Mouse (Mus musculus): ENCODE results near the gene Dpm3. TPM values are rescaled to one million over a fixed set of nuclear protein-coding genes. Genes with fewer than 3 reads are reported as not detected.
"Not testable (repeated sequence)": the region's sequence is repeated elsewhere in the genome, so short reads cannot be mapped to it uniquely, and the experiment has no call there.

Dpm3 gene
- polyA plus RNA-seq, 1 experiment, result 222 TPM

- peak within 1 kb of the TSS; percentile 52 for H3ac ChIP-seq (ENCODE audit: control insufficient read depth, insufficient read length)
- peaks cover 12% of the 10 kb centered on the region for H3K79me2 ChIP-seq (ENCODE audit: control insufficient read depth, insufficient read depth)
- peak within 1 kb of the TSS; percentile 88 for H3K4me2 ChIP-seq (ENCODE audit: low read depth)
- TF ChIP-seq E2F4 (IDR thresholded peaks at IDR 0.05; ENCODE audit: insufficient read depth) (no peak), SRF (IDR thresholded peaks at IDR 0.05; ENCODE audit: control insufficient read depth, insufficient read length, low read depth) (no peak), MYOD1 (IDR thresholded peaks at IDR 0.05; ENCODE audit: control insufficient read depth in 1 of 3, insufficient read length in 2 of 3, low read depth in 2 of 3) (no peak), MYOG (IDR thresholded peaks at IDR 0.05; ENCODE audit: control insufficient read depth in 1 of 3, insufficient read depth in 1 of 3, insufficient read length in 2 of 3, low read depth in 2 of 3) (no peak), POLR2A (IDR thresholded peaks at IDR 0.05; ENCODE audit: insufficient read length, low read depth) (no peak), CEBPB (IDR thresholded peaks at IDR 0.05; ENCODE audit: insufficient read depth, poor library complexity, severe bottlenecking) (no peak), REST (IDR thresholded peaks at IDR 0.05; ENCODE audit: insufficient read depth, insufficient read length) (no peak), TCF12 (IDR thresholded peaks at IDR 0.05; ENCODE audit: insufficient read depth, poor library complexity, severe bottlenecking) (no peak), MAX (IDR thresholded peaks at IDR 0.05; ENCODE audit: low read depth) (no peak)
- H3K36me3 ChIP-seq (ENCODE audit: control insufficient read depth, insufficient read depth), result peaks cover 3% of the 10 kb centered on the region
- H3K4me3 ChIP-seq, result peak within 1 kb of the TSS; percentile 50
- H3K27me3 ChIP-seq (ENCODE audit: control insufficient read depth, insufficient read depth, insufficient read length), result no peaks in the 10 kb centered on the region
Observed at GRCm38 (mm10) chr3:89214681-89215411, 44.3 kb upstream of the Dpm3 start, which contains the start of gene Thbs3. Thbs3 (plus strand) TSS chr3:89215180.

DNA sequence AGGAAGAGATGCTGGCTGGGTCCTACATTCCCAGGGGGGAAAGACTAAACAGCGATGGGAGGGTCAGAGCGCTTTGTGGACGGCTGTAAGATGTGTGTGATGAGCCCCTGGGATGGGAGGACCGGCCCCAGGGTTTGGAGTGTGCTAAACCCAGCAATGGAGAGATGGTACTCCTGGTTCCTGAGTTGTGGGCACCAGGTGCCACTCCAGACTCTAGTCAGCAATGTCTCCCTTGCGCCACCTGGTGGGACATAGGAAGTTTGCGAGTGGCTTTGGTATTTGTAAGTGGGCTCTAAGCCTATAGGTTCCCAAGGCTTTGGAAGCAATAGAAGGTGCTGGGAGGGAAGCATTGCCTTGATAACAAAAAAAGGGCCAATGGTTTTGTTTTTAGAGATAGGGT is 43.3 kb upstream of the Dpm3 start:
- Histone ChIP-seq H3K27me3 (ENCODE audit: control insufficient read depth, insufficient read depth, insufficient read length) (no peaks in the 10 kb centered on the region), H3K79me2 (ENCODE audit: control insufficient read depth, insufficient read depth) (peaks cover 12% of the 10 kb centered on the region), H3K4me2 (ENCODE audit: low read depth) (peak overlapping the region; percentile 79), H3K4me3 (peak overlapping the region; percentile 50), H3ac (ENCODE audit: control insufficient read depth, insufficient read length) (no peak overlapping the region), H3K36me3 (ENCODE audit: control insufficient read depth, insufficient read depth) (no peaks in the 10 kb centered on the region)
- no peak for TF ChIP-seq SRF (IDR thresholded peaks at IDR 0.05; ENCODE audit: control insufficient read depth, insufficient read length, low read depth)
- TF ChIP-seq MYOD1 (IDR thresholded peaks at IDR 0.05; ENCODE audit: control insufficient read depth in 1 of 3, insufficient read length in 2 of 3, low read depth in 2 of 3), result peak in 1 of 3 experiments; percentile 15
- no peak for TF ChIP-seq TCF3 (IDR thresholded peaks at IDR 0.05; ENCODE audit: insufficient read length, low read depth)

DNA sequence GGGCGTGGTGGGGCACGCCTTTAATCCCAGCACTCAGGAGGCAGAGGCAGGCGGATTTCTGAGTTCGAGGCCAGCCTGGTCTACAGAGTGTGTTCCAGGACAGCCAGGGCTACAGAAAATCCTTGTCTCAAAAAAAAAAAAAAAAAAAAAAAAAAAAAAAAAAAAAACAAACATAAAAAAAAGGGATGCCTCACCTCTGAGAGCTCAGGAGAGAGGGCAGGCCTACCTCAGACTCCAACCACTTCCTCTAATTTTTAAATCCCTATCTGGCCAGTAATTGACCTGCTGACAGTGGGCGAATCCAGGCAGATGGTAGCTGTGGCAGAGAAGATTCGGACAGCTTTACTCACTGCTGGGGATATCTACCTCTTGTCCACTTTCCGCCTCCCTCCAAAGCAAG is 42.8 kb upstream of the Dpm3 start:
- not testable (repeated sequence) for H3K27me3 ChIP-seq (ENCODE audit: control insufficient read depth, insufficient read depth, insufficient read length); H3ac ChIP-seq (ENCODE audit: control insufficient read depth, insufficient read length); H3K36me3 ChIP-seq (ENCODE audit: control insufficient read depth, insufficient read depth); H3K4me3 ChIP-seq; H3K4me2 ChIP-seq (ENCODE audit: low read depth)
- H3K79me2 ChIP-seq (ENCODE audit: control insufficient read depth, insufficient read depth), result peaks cover 12% of the 10 kb centered on the region

- Histone ChIP-seq H3ac (ENCODE audit: control insufficient read depth, insufficient read length) (no peak overlapping the region), H3K4me3 (no peak overlapping the region), H3K79me2 (ENCODE audit: control insufficient read depth, insufficient read depth) (peaks cover 2% of the 10 kb centered on the region), H3K4me2 (ENCODE audit: low read depth) (no peak overlapping the region), H3K36me3 (ENCODE audit: control insufficient read depth, insufficient read depth) (no peaks in the 10 kb centered on the region), H3K27me3 (ENCODE audit: control insufficient read depth, insufficient read depth, insufficient read length) (no peaks in the 10 kb centered on the region)
- TF ChIP-seq POLR2AphosphoS2 (IDR thresholded peaks at IDR 0.05; ENCODE audit: insufficient read length, low read depth), result no peak
- TF ChIP-seq CEBPB (IDR thresholded peaks at IDR 0.05; ENCODE audit: insufficient read depth, poor library complexity, severe bottlenecking), result no peak
- TF ChIP-seq REST (IDR thresholded peaks at IDR 0.05; ENCODE audit: insufficient read depth, insufficient read length), result no peak
Observed at GRCm38 (mm10) chr3:89218271-89218670, 40.9 kb upstream of the Dpm3 start.

DNA sequence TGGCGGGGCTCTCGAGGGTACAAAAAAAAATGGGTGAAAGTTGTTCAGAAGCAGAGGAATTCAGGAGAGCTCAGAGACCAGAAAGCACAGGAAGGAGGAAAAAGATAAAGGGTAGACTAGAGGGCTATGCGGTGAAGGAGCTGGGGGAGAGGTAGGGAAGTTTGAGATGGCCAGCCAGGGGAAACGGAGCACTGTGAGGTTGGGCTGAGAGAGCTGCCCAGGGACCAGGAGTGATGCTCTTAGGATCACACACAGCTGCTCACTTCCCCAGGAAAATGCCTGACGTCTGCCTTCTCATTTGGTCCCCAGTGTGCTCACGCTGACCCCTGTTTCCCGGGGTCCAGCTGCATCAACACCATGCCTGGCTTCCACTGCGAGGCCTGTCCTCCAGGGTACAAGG is 39.6 kb upstream of the Dpm3 start:
- no peak overlapping the region for H3ac ChIP-seq (ENCODE audit: control insufficient read depth, insufficient read length)
- H3K36me3 ChIP-seq (ENCODE audit: control insufficient read depth, insufficient read depth), result no peaks in the 10 kb centered on the region
- no peak for TF ChIP-seq TCF3 (IDR thresholded peaks at IDR 0.05; ENCODE audit: insufficient read length, low read depth)
- no peak for TF ChIP-seq MAX (IDR thresholded peaks at IDR 0.05; ENCODE audit: low read depth)
- no peak for TF ChIP-seq CEBPB (IDR thresholded peaks at IDR 0.05; ENCODE audit: insufficient read depth, poor library complexity, severe bottlenecking)
- TF ChIP-seq SRF (IDR thresholded peaks at IDR 0.05; ENCODE audit: control insufficient read depth, insufficient read length, low read depth), result no peak
- no peak for TF ChIP-seq E2F4 (IDR thresholded peaks at IDR 0.05; ENCODE audit: insufficient read depth)
- TF ChIP-seq TCF12 (IDR thresholded peaks at IDR 0.05; ENCODE audit: insufficient read depth, poor library complexity, severe bottlenecking), result no peak
- no peak for TF ChIP-seq MYOG (IDR thresholded peaks at IDR 0.05; ENCODE audit: control insufficient read depth in 1 of 3, insufficient read depth in 1 of 3, insufficient read length in 2 of 3, low read depth in 2 of 3)
- no peak for TF ChIP-seq MYOD1 (IDR thresholded peaks at IDR 0.05; ENCODE audit: control insufficient read depth in 1 of 3, insufficient read length in 2 of 3, low read depth in 2 of 3)
- TF ChIP-seq REST (IDR thresholded peaks at IDR 0.05; ENCODE audit: insufficient read depth, insufficient read length), result no peak
- TF ChIP-seq POLR2AphosphoS2 (IDR thresholded peaks at IDR 0.05; ENCODE audit: insufficient read length, low read depth), result no peak
- no peak for TF ChIP-seq USF1 (IDR thresholded peaks at IDR 0.05; ENCODE audit: low read depth)
- no peak for TF ChIP-seq POLR2A (IDR thresholded peaks at IDR 0.05; ENCODE audit: insufficient read length, low read depth)
- H3K4me3 ChIP-seq, result no peak overlapping the region
- no peaks in the 10 kb centered on the region for H3K27me3 ChIP-seq (ENCODE audit: control insufficient read depth, insufficient read depth, insufficient read length)
- H3K79me2 ChIP-seq (ENCODE audit: control insufficient read depth, insufficient read depth), result no peaks in the 10 kb centered on the region
- no peak overlapping the region for H3K4me2 ChIP-seq (ENCODE audit: low read depth)
